Mouse (Mus musculus) stomach, postnatal 0 days (tissue): ENCODE measurements around the gene Gm49392.

Experiments used
- CTCF ChIP-seq: IDR thresholded peaks from 2 replicates; pipeline ENCODE4 v1.5.1; 2016; ENCODE audit warnings: antibody characterized with exemption, low read depth, mild to moderate bottlenecking, moderate library complexity
- EP300 ChIP-seq: optimal IDR thresholded peaks from 2 replicates; pipeline ENCODE3; 2016; ENCODE audit warnings: antibody characterized with exemption

- TF ChIP-seq CTCF (no peak), EP300 (no peak)
Measured at GRCm38 (mm10) chr13:60897328-60897727, 634 bp upstream of the Gm49392 start, which contains the start of gene Ctla2b.
